Mouse (Mus musculus) cerebellum, adult 9-11 months (tissue): ENCODE results near the gene Abcb8.

ENCODE experiments used
- DNase-seq: peaks from one replicate; pipeline ENCODE4 v3.0.0; 2022

Gene Abcb8

GRCm38 (mm10) chr5:24393392-24393997 is at the start of gene Abcb8:
TSS of gene Abcb8 (plus strand) at chr5:24393663.
- peak; percentile 82 for DNase-seq

- no peak for DNase-seq
Measured at GRCm38 (mm10) chr5:24343977-24344436, 49.5 kb upstream of the Abcb8 start.

DNA sequence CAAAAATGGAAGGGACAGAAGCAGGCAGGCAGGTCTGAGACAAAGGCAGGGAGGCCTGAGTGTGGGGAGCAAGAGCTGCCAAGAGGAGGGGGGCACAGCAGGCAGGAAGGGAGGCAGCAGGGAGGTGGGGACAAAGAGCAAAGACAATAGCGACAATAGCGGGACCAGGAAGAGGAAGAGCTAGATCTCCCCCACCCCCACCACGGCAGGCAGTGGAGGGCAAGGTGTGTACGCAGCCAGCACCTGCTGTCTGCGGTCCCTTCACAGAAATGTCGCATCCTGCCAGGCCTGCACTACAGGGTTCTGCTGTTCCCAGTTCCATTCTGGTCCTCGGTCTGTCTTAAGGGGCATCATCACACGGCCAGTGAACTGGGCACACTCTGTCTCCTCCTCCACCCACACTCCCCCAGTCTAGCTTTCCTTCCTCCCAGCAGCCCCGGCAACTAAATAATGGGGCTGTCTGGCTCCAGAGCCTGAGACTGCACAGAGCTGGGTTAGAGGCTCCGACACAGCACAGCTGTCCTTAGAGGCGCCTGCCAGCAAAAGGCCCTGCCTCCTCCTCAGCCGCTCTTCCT is 48.9 kb upstream of the Abcb8 start:
- DNase-seq = no peak

DNA sequence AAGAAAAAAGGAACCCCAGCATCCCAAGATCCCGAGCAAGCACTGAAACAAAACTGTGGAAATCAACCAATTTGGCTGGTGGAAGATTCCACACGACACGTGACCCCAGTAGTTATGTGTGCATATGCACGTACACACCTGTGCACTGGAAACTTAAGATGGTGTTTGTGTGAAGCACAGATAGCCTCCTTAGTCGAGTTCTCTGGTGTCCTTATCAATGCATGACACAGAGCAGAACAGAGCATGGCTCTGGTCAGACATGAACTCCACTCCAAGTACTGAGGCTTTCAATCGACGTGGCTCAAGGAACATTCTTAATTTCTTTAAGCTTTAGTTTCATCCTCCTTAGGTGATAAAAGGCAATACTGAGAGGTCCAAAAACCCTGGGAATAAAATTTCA is 47.1 kb upstream of the Abcb8 start:
- DNase-seq = no peak

GRCm38 (mm10) chr5:24347186-24347875 is 46.1 kb upstream of the Abcb8 start:
- no peak for DNase-seq

GRCm38 (mm10) chr5:24348128-24348527 is 45.3 kb upstream of the Abcb8 start:
- DNase-seq = peak; percentile 85

- DNase-seq = peak; percentile 61
Measured at GRCm38 (mm10) chr5:24348546-24348945, 44.9 kb upstream of the Abcb8 start.

DNA sequence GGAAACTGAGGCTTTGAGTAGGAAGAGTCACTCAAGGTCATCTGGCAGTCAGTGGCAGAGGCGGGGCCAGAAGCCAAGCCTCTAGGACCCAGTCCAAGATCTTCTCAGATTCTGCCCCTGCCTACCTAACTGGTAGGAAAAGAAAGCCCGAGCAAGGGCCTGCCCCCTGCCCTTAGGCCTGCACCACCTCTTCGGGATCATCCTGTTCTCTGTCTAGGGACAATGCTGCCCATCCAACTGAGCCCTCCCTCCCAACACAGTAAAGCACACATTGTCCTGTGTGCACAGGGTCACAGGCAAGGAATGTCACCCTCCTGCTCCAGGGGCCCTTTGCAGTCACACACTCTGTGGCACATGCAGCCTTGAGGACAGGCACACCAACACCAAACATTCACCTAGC is 43.4 kb upstream of the Abcb8 start:
- peak; percentile 56 for DNase-seq

- DNase-seq = peak; percentile 69
Measured at GRCm38 (mm10) chr5:24350531-24351250, 42.8 kb upstream of the Abcb8 start.

GRCm38 (mm10) chr5:24351278-24351677 is 42.2 kb upstream of the Abcb8 start, which contains the start of gene Kcnh2:
TSS of gene Kcnh2 (minus strand) at chr5:24351604.
- DNase-seq = no peak

- DNase-seq = peak; percentile 91
Measured at GRCm38 (mm10) chr5:24351701-24352171, 41.7 kb upstream of the Abcb8 start.

GRCm38 (mm10) chr5:24352251-24352859 is 41.1 kb upstream of the Abcb8 start:
- peak; percentile 67 for DNase-seq

DNA sequence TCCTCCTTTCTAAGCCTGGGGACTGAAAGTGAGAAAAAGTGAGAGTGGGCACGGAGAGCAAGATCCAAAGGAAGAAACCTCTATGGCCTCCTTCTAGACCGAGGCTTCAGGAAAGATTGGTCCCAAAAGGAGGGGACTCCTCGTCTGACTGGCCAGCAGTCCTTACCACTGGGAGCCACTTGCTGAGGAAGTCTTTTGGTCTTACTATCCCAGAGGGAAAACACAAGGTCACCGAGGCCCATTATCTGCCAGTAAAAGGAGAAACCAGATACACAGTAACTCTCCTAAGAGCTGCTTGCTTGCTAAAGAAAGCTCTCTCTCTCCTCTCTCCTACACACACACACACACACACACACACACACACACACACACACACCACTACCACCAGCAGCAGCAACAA is 40.1 kb upstream of the Abcb8 start:
- no peak for DNase-seq

GRCm38 (mm10) chr5:24356764-24357163 is 36.7 kb upstream of the Abcb8 start:
- DNase-seq = no peak

DNA sequence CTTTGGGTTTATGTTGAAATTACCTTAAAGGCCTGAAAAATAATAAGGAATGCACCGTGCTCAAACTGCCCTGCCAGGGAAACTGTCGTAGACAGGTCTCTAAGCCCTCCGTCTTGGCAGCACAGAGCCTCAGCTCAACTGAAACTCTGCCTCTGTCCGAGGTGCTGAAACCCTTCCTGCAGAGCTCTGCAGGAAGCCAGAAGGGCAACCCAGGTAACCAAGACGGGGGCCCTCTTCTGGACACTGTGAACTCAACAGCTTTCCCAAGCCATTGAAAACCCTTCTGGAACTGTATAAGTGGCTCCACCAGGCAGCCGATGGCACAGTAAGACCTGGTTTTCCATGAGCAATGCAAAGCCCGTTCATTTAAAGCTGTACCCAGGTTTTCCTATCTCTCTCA is 36.0 kb upstream of the Abcb8 start:
- DNase-seq = no peak

GRCm38 (mm10) chr5:24360792-24361454 is 32.5 kb upstream of the Abcb8 start:
- peak; percentile 83 for DNase-seq

DNA sequence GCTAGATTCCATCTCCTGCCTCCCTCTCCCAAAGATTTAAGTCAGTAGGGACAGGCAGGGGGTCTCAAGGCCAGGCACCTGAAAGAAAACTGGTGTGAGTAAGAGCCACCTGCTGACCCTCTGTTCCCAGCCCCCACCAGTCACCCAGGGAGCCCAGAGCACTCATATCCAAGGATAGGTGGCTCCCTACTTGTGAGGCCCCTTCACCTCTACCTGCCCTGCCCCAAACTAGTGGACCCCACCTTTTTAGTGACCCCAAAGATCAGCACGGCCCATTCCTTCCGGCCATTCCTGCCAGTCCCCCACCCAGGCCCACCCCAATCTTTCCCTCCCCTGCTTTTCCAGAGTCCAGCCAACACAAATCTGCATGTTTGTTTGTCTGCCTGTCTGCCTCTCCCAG is 30.0 kb upstream of the Abcb8 start:
- no peak for DNase-seq

- DNase-seq = no peak
Measured at GRCm38 (mm10) chr5:24364061-24364460, 29.4 kb upstream of the Abcb8 start.

DNA sequence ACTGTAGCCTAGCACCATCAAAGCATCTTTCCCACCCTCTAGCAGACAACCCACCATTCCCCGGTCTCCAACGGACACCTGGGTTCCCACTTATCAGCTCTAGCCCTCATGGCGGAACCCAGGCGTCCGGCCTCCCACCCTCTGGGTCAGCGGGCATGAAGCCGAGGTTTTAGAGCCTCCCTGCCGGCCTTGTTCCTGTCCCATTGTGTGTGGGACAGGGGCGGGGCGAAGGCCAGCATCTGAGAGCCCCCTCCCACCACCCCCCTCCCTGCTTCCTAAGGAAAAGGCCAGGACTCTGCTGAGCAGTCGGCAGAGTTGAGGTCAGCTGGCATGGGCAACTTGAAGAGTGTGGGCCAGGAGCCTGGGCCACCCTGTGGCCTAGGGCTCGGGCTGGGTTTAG is 29.0 kb upstream of the Abcb8 start, which contains the start of gene Nos3:
Gene Nos3 (plus strand): TSS at position 303 of the 400 bp plus-strand sequence.
- no peak for DNase-seq

DNA sequence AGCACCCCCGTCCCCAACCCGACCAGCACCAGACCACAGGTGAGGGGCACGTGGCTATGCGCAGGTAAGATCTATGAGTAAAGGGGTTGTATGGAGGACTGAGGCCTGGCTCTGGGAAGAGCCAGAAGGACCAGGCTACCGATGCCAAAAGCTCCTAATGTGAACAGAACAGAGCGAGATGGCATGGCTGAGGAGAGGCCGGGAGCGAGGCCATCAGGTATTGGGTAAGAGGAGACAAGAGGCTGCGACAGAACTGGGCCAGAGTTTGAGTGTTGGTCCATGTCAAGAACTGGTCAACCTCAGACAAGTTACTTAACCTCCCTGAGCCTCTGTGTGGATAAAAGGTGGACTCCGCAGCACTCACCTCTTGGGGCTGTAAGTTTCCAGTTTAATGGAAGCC is 28.5 kb upstream of the Abcb8 start:
- DNase-seq = no peak

DNA sequence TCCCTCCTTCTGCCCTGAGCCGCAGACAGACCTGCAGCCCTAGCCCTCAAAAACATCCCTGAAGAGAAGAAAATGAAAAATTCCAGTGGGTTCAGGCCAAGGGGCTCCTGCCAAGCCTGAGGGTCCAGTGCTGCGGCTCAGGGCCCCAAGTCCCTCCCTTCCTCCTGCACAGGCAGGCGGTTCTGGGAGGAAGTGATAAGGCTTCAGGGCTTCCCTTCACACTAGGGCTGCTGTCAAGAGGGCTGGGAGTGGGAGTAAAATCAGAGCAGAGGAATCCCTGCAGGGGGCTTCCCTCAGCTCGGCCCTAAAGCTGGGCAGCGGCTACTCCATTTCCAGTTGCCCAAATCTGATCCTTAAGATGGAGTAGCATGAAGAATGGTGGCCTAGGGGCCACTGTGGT is 27.9 kb upstream of the Abcb8 start:
- DNase-seq = no peak

GRCm38 (mm10) chr5:24366426-24366825 is 27.0 kb upstream of the Abcb8 start:
- no peak for DNase-seq
